Mouse (Mus musculus) liver, embryonic 11.5 days (tissue): Measurements from ENCODE around the gene Ogfod3. TPM values are rescaled to one million over a fixed set of nuclear protein-coding genes. Genes with fewer than 3 reads are reported as not detected.
A peak's percentile ranks its signal among the peaks of the same experiment; 100 is the strongest.

Experiments used
- ATAC-seq: fragments of 200-750 bp; cut with Nextera tagmentation; replicated peaks from 2 replicates; pipeline ENCODE4 v1.8.0; 2017; ENCODE audit warnings: moderate number of reproducible peaks, mild to moderate bottlenecking, moderate TSS enrichment, moderate library complexity; ENCODE audit not compliant: low FRiP score
- DNase-seq: peaks from one replicate; pipeline ENCODE4 v3.0.0-alpha.2; 2017; ENCODE audit warnings: low spot score
- H3K27ac ChIP-seq: fragments of 300-500 bp; sonication (generic); 2 replicates; pipeline ENCODE4 v1.5.1; 2014; ENCODE audit warnings: mild to moderate bottlenecking, low read depth, low read length, control low read depth
- H3K27me3 ChIP-seq: fragments of 300-500 bp; sonication (generic); replicated peaks from 2 replicates; pipeline ENCODE4 v1.6.1; 2014; ENCODE audit warnings: low read length, mixed read lengths; ENCODE audit not compliant: control insufficient read depth, insufficient read depth
- H3K36me3 ChIP-seq: fragments of 300-500 bp; sonication (generic); 2 replicates; pipeline ENCODE4 v1.6.1; 2014; ENCODE audit warnings: mild to moderate bottlenecking, low read length, moderate library complexity, mixed read lengths; ENCODE audit not compliant: control insufficient read depth, insufficient read depth
- H3K4me1 ChIP-seq: fragments of 300-500 bp; sonication (generic); replicated peaks from 2 replicates; pipeline ENCODE4 v1.6.1; 2014; ENCODE audit warnings: low read length, mixed read lengths; ENCODE audit not compliant: control insufficient read depth, insufficient read depth
- H3K4me2 ChIP-seq: fragments of 300-500 bp; sonication (generic); 2 replicates; pipeline ENCODE4 v1.6.1; 2014; ENCODE audit warnings: mild to moderate bottlenecking, control low read depth, moderate library complexity
- H3K4me3 ChIP-seq: fragments of 300-500 bp; sonication (generic); 2 replicates; pipeline ENCODE4 v1.5.1; 2014; ENCODE audit warnings: low read depth, low read length, control low read depth
- H3K9ac ChIP-seq: fragments of 300-500 bp; sonication (generic); 2 replicates; pipeline ENCODE4 v1.6.1; 2014; ENCODE audit warnings: low read depth, low read length, control low read depth
- H3K9me3 ChIP-seq: fragments of 300-500 bp; sonication (generic); 2 replicates; pipeline ENCODE4 v1.6.1; 2016; ENCODE audit warnings: low read length, inconsistent platforms, mixed read lengths; ENCODE audit not compliant: control insufficient read depth
- WGBS: fragments of 180-500 bp; shearing (Covaris S2); extraction: QIAGEN DNeasy Blood & Tissue Kit; methylation state at CpG from one replicate; pipeline ENCODE4 v1.1.7; 2014; 5-methylcytosine and 5-hydroxymethylcytosine counted together
- polyA plus RNA-seq: library from polyadenylated mRNA; unstranded; fragments of >200 nt; fragmentation: Nextera tagmentation; extraction: Ambion mirVana; gene quantifications from 2 replicates; pipeline ENCODE4 v1.2.1, GENCODE M21; 2014

Gene Ogfod3
- polyA plus RNA-seq, 1 experiment from 2014 or later, result 23.4 TPM

- 38% methylated on average over 4 of the region's 4 CpGs for WGBS
- no peaks in the 10 kb centered on the region for H3K9me3 ChIP-seq
- H3K36me3 ChIP-seq, result no peaks in the 10 kb centered on the region
- H3K4me1 ChIP-seq, result peaks cover 43% of the 10 kb centered on the region
- H3K9ac ChIP-seq, result no peak overlapping the region
- H3K4me3 ChIP-seq, result no peak overlapping the region
- no peaks in the 10 kb centered on the region for H3K27me3 ChIP-seq
- no peak for ATAC-seq
- H3K4me2 ChIP-seq, result no peak overlapping the region
- peak overlapping the region; percentile 80 for H3K27ac ChIP-seq
- DNase-seq, result no peak
Measured at GRCm38 (mm10) chr11:121231628-121232291, 27.2 kb upstream of the Ogfod3 start.

- Histone ChIP-seq H3K4me1 (peaks cover 43% of the 10 kb centered on the region), H3K36me3 (no peaks in the 10 kb centered on the region; the same call in 1 of the 2 replicates), H3K9me3 (no peaks in the 10 kb centered on the region), H3K27me3 (no peaks in the 10 kb centered on the region), H3K4me2 (no peak overlapping the region), H3K27ac (peak overlapping the region; percentile 80; the same call in 1 of the 2 replicates), H3K4me3 (no peak overlapping the region), H3K9ac (no peak overlapping the region)
- WGBS, result 70% methylated on average over 4 of the region's 4 CpGs
- ATAC-seq (no peak), DNase-seq (no peak)
Measured at GRCm38 (mm10) chr11:121231191-121231590, 26.7 kb upstream of the Ogfod3 start.

GRCm38 (mm10) chr11:121229018-121229439 lies 24.5 kb upstream of the Ogfod3 start, which contains the start of gene Cybc1:
Gene Cybc1, minus strand, starts transcription at chr11:121229322.
- Histone ChIP-seq H3K27ac (peak within 1 kb of the TSS; percentile 81), H3K4me3 (peak within 1 kb of the TSS; percentile 84), H3K9me3 (no peaks in the 10 kb centered on the region), H3K36me3 (peaks cover 17% of the 10 kb centered on the region), H3K4me2 (peak within 1 kb of the TSS; percentile 91), H3K27me3 (no peaks in the 10 kb centered on the region), H3K9ac (peak within 1 kb of the TSS; percentile 83), H3K4me1 (peaks cover 32% of the 10 kb centered on the region)
- WGBS, result under 1% methylated on average over 23 of the region's 23 CpGs
- peak; percentile 90 for ATAC-seq
- peak; percentile 79 for DNase-seq

GRCm38 (mm10) chr11:121228129-121229017 lies 23.9 kb upstream of the Ogfod3 start:
- ATAC-seq (0 out of 2 replicates have a peak, but pooled peaks have one; percentile 3), DNase-seq (no peak)
- H3K4me2 ChIP-seq, result peak overlapping the region; percentile 91
- peaks cover 23% of the 10 kb centered on the region for H3K36me3 ChIP-seq
- H3K4me1 ChIP-seq, result peaks cover 32% of the 10 kb centered on the region
- no peaks in the 10 kb centered on the region for H3K27me3 ChIP-seq
- peak overlapping the region; percentile 83 for H3K9ac ChIP-seq
- peak overlapping the region; percentile 84 for H3K4me3 ChIP-seq
- 21% methylated on average over 21 of the region's 21 CpGs for WGBS
- no peaks in the 10 kb centered on the region for H3K9me3 ChIP-seq
- peak overlapping the region; percentile 81 for H3K27ac ChIP-seq

- H3K4me1 ChIP-seq, result no peaks in the 10 kb centered on the region
- H3K4me2 ChIP-seq, result no peak overlapping the region
- H3K9ac ChIP-seq, result no peak overlapping the region
- no peak for DNase-seq
- H3K4me3 ChIP-seq, result no peak overlapping the region
- WGBS, result 83% methylated on average over 6 of the region's 6 CpGs
- ATAC-seq, result no peak
- H3K27me3 ChIP-seq, result no peaks in the 10 kb centered on the region
- no peaks in the 10 kb centered on the region for H3K9me3 ChIP-seq
- peaks cover 53% of the 10 kb centered on the region for H3K36me3 ChIP-seq
- no peak overlapping the region for H3K27ac ChIP-seq
Measured at GRCm38 (mm10) chr11:121221321-121222010, 17.0 kb upstream of the Ogfod3 start.

- no peaks in the 10 kb centered on the region for H3K4me1 ChIP-seq
- H3K4me3 ChIP-seq, result no peak overlapping the region
- no peaks in the 10 kb centered on the region for H3K27me3 ChIP-seq
- H3K9me3 ChIP-seq, result no peaks in the 10 kb centered on the region
- DNase-seq, result no peak
- no peak for ATAC-seq
- H3K36me3 ChIP-seq, result peaks cover 51% of the 10 kb centered on the region
- 90% methylated on average over 5 of the region's 5 CpGs for WGBS
- no peak overlapping the region for H3K9ac ChIP-seq
- H3K4me2 ChIP-seq, result no peak overlapping the region
- no peak overlapping the region for H3K27ac ChIP-seq
Measured at GRCm38 (mm10) chr11:121220771-121221170, 16.3 kb upstream of the Ogfod3 start.

GRCm38 (mm10) chr11:121219776-121220175 lies 15.3 kb upstream of the Ogfod3 start:
- no peak overlapping the region for H3K27ac ChIP-seq
- H3K4me3 ChIP-seq, result no peak overlapping the region
- ATAC-seq (no peak), DNase-seq (no peak)
- no peaks in the 10 kb centered on the region for H3K27me3 ChIP-seq
- no peak overlapping the region for H3K9ac ChIP-seq
- 90% methylated on average over 11 of the region's 11 CpGs for WGBS
- no peaks in the 10 kb centered on the region for H3K4me1 ChIP-seq
- H3K4me2 ChIP-seq, result no peak overlapping the region
- H3K9me3 ChIP-seq, result no peaks in the 10 kb centered on the region
- H3K36me3 ChIP-seq, result peaks cover 43% of the 10 kb centered on the region

GRCm38 (mm10) chr11:121216831-121217230 lies 12.3 kb upstream of the Ogfod3 start:
- Histone ChIP-seq H3K4me1 (no peaks in the 10 kb centered on the region), H3K9ac (no peak overlapping the region), H3K9me3 (no peaks in the 10 kb centered on the region), H3K4me3 (no peak overlapping the region), H3K27me3 (no peaks in the 10 kb centered on the region), H3K4me2 (no peak overlapping the region), H3K36me3 (peaks cover 19% of the 10 kb centered on the region), H3K27ac (no peak overlapping the region)
- DNase-seq (no peak), ATAC-seq (no peak)
- 91% methylated on average over 3 of the region's 3 CpGs for WGBS
